Mouse (Mus musculus) lung, postnatal 0 days (tissue): ENCODE measurements around the gene Rdm1. TPM values are rescaled to one million over a fixed set of nuclear protein-coding genes. Genes with fewer than 3 reads are reported as not detected.
A peak's percentile ranks its signal among the peaks of the same experiment; 100 is the strongest.
"Not testable (repeated sequence)": the region's sequence is repeated elsewhere in the genome, so short reads cannot be mapped to it uniquely, and the experiment has no call there.

Source experiments
- ATAC-seq: fragments of 200-750 bp; cut with Nextera tagmentation; 2 replicates; pipeline ENCODE4 v1.8.0; 2017; ENCODE audit warnings: moderate library complexity
- DNase-seq: peaks from one replicate; pipeline ENCODE4 v3.0.0-alpha.2; 2016; ENCODE audit warnings: low spot score
- H3K27ac ChIP-seq: fragments of 300-500 bp; sonication (generic); 2 replicates; pipeline ENCODE4 v1.5.1; 2014; ENCODE audit warnings: antibody characterized with exemption, mild to moderate bottlenecking, low read length, mixed read lengths
- H3K27me3 ChIP-seq: fragments of 300-500 bp; sonication (generic); replicated peaks from 2 replicates; pipeline ENCODE4 v1.6.1; 2014; ENCODE audit warnings: low read length, mixed read lengths; ENCODE audit not compliant: insufficient read depth
- H3K36me3 ChIP-seq: fragments of 300-500 bp; sonication (generic); 2 replicates; pipeline ENCODE4 v1.6.1; 2014; ENCODE audit warnings: low read length, mixed read lengths; ENCODE audit not compliant: insufficient read depth
- H3K4me1 ChIP-seq: fragments of 300-500 bp; sonication (generic); 2 replicates; pipeline ENCODE4 v1.6.1; 2014; ENCODE audit warnings: antibody characterized with exemption, low read depth, low read length, mixed read lengths; ENCODE audit not compliant: insufficient read depth
- H3K4me2 ChIP-seq: fragments of 300-500 bp; sonication (generic); replicated peaks from 2 replicates; pipeline ENCODE4 v1.6.1; 2014; ENCODE audit warnings: low read depth, mild to moderate bottlenecking, low read length, moderate library complexity, mixed read lengths
- H3K4me3 ChIP-seq: fragments of 300-500 bp; sonication (generic); 2 replicates; pipeline ENCODE4 v1.5.1; 2014; ENCODE audit warnings: low read depth, low read length
- H3K9ac ChIP-seq: fragments of 300-500 bp; sonication (generic); replicated peaks from 2 replicates; pipeline ENCODE4 v1.6.1; 2014; ENCODE audit warnings: low read depth, mild to moderate bottlenecking
- H3K9me3 ChIP-seq: fragments of 300-500 bp; sonication (generic); 2 replicates; pipeline ENCODE4 v1.6.1; 2016; ENCODE audit warnings: low read length, mixed read lengths
- CTCF ChIP-seq: IDR thresholded peaks from 2 replicates; pipeline ENCODE4 v1.5.1; 2016; ENCODE audit warnings: antibody characterized with exemption, mild to moderate bottlenecking
- EP300 ChIP-seq: IDR thresholded peaks from 2 replicates; pipeline ENCODE4 v1.6.1; 2016; ENCODE audit warnings: antibody characterized with exemption, mild to moderate bottlenecking, control low read depth
- WGBS: fragments of 180-500 bp; shearing (Covaris S2); extraction: QIAGEN DNeasy Blood & Tissue Kit; methylation state at CpG from one replicate; pipeline ENCODE4 v1.1.7; 2014; 5-methylcytosine and 5-hydroxymethylcytosine counted together
- polyA plus RNA-seq: library from polyadenylated mRNA; unstranded; fragments of >200 nt; fragmentation: Nextera tagmentation; extraction: Ambion mirVana; gene quantifications from 2 replicates; pipeline ENCODE4 v1.2.1, GENCODE M21; 2015

Gene Rdm1
- 20.1 and 34.1 TPM in 2 replicates for polyA plus RNA-seq

GRCm38 (mm10) chr11:101626995-101627856, at the start of gene Rdm1:
Gene Rdm1 (plus strand): TSS chr11:101627195.
- under 1% methylated on average over 32 of the region's 34 CpGs for WGBS
- peak within 1 kb of the TSS; percentile 67 for H3K9ac ChIP-seq

GRCm38 (mm10) chr11:101581081-101581764, 45.8 kb upstream of the Rdm1 start:
- no peak for TF ChIP-seq EP300
- TF ChIP-seq CTCF = no peak

More at GRCm38 (mm10) chr11:101626995-101627856, at the start of gene Rdm1:
- Histone ChIP-seq H3K4me1 (no peaks in the 10 kb centered on the region), H3K27ac (peak within 1 kb of the TSS; percentile 97), H3K9me3 (no peaks in the 10 kb centered on the region), H3K36me3 (no peaks in the 10 kb centered on the region), H3K27me3 (no peaks in the 10 kb centered on the region), H3K4me3 (peak within 1 kb of the TSS; percentile 70), H3K4me2 (peak within 1 kb of the TSS; percentile 84)
- TF ChIP-seq CTCF = peak; percentile 14
- no peak; the same call in none of the 2 replicates for TF ChIP-seq EP300
- peak; percentile 93 for DNase-seq
- peak; percentile 89 for ATAC-seq

GRCm38 (mm10) chr11:101582054-101583035, 44.6 kb upstream of the Rdm1 start, which contains the start of gene Tmem106a:
Gene Tmem106a (plus strand): TSS chr11:101582242.
- H3K4me3 ChIP-seq = peak within 1 kb of the TSS; percentile 46

More at GRCm38 (mm10) chr11:101581081-101581764, 45.8 kb upstream of the Rdm1 start:
- Histone ChIP-seq H3K9ac (no peak overlapping the region), H3K27ac (no peak overlapping the region), H3K4me3 (no peak overlapping the region), H3K4me1 (peaks cover 5% of the 10 kb centered on the region; the same call in 1 of the 2 replicates), H3K4me2 (no peak overlapping the region), H3K36me3 (peaks cover 25% of the 10 kb centered on the region), H3K27me3 (no peaks in the 10 kb centered on the region), H3K9me3 (no peaks in the 10 kb centered on the region)
- 59% methylated on average over 6 of the region's 6 CpGs for WGBS
- ATAC-seq = no peak
- no peak for DNase-seq

DNA sequence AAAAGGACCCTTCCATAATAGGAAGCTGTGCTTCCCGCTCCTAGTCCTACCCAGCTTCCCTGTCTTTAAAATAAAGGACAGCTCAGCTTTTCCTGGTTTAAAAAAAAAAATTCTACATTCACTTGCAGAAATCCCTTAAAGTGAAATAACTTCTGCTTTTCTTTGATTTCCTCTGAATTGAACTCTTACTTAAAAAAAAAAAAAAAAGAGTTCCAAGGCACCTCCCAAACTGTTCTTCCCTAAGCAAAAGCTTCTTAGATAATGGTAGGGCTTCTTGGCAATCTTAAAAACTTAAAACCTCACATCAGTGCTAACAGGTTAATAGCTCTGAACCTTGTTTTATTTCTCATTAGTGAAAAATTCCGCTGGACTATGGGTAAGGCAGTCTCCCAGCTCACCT, 43.8 kb upstream of the Rdm1 start:
- WGBS = 80% methylated on average over 2 of the region's 2 CpGs

More at GRCm38 (mm10) chr11:101582054-101583035, 44.6 kb upstream of the Rdm1 start, which contains the start of gene Tmem106a:
- DNase-seq (peak; percentile 83), ATAC-seq (peak; percentile 88)
- Histone ChIP-seq H3K4me1 (peaks cover 5% of the 10 kb centered on the region; the same call in 1 of the 2 replicates), H3K36me3 (peaks cover 17% of the 10 kb centered on the region), H3K9ac (peak within 1 kb of the TSS; percentile 29; the same call in 1 of the 2 replicates), H3K27ac (0 out of 2 replicates have a peak within 1 kb of the TSS, but pooled peaks have one; percentile 20), H3K27me3 (no peaks in the 10 kb centered on the region), H3K9me3 (no peaks in the 10 kb centered on the region), H3K4me2 (peak within 1 kb of the TSS; percentile 59)
- WGBS = 16% methylated on average over 30 of the region's 31 CpGs
- TF ChIP-seq EP300 (no peak), CTCF (no peak)

GRCm38 (mm10) chr11:101585031-101585430, 42.0 kb upstream of the Rdm1 start:
- not testable (repeated sequence) for H3K4me2 ChIP-seq, ATAC-seq, H3K27ac ChIP-seq, DNase-seq, H3K4me3 ChIP-seq, H3K4me1 ChIP-seq, H3K9ac ChIP-seq, H3K27me3 ChIP-seq, H3K9me3 ChIP-seq, H3K36me3 ChIP-seq
- 100% methylated on average over 1 of the region's 1 CpGs for WGBS

More for the DNA sequence above, 43.8 kb upstream of the Rdm1 start:
- Histone ChIP-seq H3K4me1 (peaks cover 5% of the 10 kb centered on the region; the same call in 1 of the 2 replicates), H3K27me3 (no peaks in the 10 kb centered on the region), H3K4me2 (no peak overlapping the region), H3K9ac (no peak overlapping the region), H3K27ac (no peak overlapping the region), H3K36me3 (peaks cover 8% of the 10 kb centered on the region), H3K9me3 (no peaks in the 10 kb centered on the region), H3K4me3 (no peak overlapping the region)
- DNase-seq (no peak), ATAC-seq (no peak)
- no peak for TF ChIP-seq CTCF
- no peak for TF ChIP-seq EP300
